Mouse (Mus musculus) embryo, embryonic 9.5 days (tissue): ENCODE results near the gene Scarb1.

Experiments
- DNase-seq: peaks from one replicate; pipeline ENCODE4 v3.0.0-alpha.2; 2017; ENCODE audit errors: extremely low spot score

Scarb1 gene

GRCm38 (mm10) chr5:125364851-125365429 is 24.0 kb upstream of the Scarb1 start:
- no peak for DNase-seq

DNA sequence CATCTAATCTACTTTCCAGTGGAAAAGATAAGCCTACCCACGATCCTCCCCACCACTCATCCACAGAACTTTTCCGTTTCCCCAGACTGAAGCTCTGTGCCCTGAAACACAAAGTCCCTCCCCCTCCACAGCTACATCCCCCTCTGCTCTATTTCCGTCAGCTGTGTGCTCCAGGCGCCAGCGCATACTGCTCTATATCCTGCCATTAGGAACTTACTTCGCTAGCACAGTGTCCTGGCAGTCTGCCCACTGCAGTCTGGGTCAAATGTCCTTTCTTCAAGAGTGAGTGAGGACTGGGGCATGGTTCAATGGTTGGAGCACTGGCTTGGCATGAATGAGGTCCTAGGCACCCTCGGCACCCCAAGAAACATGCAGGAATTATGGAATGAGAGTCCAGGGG is 23.0 kb upstream of the Scarb1 start:
- DNase-seq = no peak

DNA sequence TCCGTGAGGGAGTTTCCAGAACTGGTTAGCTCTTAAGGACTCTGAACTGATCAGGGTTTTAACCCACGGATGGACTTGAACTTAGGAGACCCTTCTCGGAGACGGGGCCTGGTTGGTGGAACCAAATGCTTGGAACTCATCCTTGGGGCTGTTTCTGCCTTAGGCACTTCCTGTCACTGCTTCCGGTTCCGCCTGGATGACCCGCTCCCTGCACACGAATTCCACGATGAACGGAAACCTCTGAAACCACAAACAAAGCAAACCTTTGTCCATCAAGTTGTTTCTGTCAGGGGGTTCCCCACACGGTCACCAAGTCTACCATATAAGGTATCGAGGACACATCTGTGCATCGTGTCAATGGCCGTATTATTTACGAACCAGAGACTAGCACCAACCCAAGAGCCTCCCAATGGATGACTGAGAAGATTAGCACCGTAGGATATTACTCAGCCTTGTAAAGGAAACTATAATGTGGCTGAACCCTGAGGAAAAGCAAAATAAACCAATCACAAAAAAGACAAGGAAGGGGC is 20.2 kb upstream of the Scarb1 start:
- no peak for DNase-seq

DNA sequence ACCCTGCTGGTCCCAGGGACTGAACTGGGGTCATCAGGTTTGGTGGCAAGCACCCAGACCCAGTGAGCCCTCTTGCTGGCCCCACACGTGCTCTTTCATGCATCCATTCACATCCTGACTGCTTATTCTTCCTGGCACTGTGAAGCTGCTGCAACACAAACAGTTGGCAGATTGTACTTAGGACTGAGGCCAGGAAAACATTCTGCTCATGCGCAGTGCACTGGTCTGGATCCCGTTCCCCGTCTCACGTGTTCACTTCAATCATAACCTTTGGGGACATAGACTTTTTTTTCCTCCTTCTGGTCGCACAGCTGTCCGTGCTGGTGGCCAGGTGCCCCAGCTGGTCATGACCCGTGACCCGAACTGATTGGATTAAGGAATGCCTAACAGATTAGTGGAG is 19.7 kb upstream of the Scarb1 start:
- no peak for DNase-seq

GRCm38 (mm10) chr5:125358270-125358608 is 17.3 kb upstream of the Scarb1 start:
- DNase-seq = no peak

DNA sequence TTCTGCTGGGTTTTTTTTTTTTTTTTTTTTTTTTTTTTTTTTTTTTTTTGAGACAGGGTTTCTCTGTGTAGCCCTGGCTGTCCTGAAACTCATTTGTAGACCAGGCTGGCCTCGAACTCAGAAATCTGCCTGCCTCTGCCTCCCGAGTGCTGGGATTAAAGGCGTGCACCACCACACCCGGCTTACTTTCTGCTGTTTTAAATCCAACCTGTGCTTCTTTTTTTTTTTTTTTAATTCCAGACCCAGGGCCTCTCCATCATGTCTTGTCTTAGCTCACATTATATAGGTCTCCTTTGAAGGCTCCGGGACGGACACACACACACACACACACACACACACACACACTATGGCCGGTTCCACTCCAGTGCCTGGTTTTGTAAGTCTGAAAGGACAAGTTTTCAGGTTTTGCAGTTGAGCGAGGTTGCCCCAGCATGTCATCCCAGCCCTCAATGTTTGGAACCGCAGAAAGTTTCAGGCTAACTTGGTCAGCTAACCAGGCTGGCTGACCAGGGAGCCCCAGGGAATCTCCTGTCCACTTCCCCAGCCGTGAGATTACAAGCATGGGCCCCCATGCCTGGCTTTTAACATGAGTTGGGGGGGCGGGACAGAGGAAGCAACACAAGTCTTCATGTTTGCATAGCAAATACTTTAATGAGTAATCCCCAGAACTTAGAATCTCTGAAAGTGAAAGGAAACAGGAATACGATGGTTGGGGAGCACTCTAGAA is 16.8 kb upstream of the Scarb1 start:
- DNase-seq = no peak

- no peak for DNase-seq
These were observed 14.8 kb upstream of the Scarb1 start for GRCm38 (mm10) chr5:125355650-125356049.

- DNase-seq = no peak
These were observed 14.1 kb upstream of the Scarb1 start for GRCm38 (mm10) chr5:125354885-125355492.

GRCm38 (mm10) chr5:125352781-125353294 is 11.9 kb upstream of the Scarb1 start:
- DNase-seq = no peak

DNA sequence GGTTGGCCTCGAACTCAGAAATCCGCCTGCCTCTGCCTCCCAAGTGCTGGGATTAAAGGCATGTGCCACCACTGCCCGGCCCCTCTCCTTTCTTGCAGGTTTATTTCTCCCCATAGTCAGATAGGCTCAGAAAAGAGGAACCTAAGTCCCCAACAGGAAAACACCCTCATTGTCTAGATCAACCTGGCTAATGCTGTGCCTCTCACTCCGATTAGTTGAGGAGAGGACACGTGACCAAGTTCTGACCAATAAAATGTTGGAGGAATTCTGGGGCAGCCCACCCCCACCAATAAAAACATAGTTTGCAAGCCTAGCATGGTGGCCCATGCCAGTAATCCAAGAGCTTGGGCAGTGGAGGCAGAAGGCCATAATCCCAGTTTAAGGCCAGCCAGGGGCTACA is 11.0 kb upstream of the Scarb1 start:
- DNase-seq = no peak

- no peak for DNase-seq
These were observed 10.2 kb upstream of the Scarb1 start for GRCm38 (mm10) chr5:125351057-125351456.

- DNase-seq = no peak
These were observed 8.5 kb upstream of the Scarb1 start for GRCm38 (mm10) chr5:125349391-125349790.

DNA sequence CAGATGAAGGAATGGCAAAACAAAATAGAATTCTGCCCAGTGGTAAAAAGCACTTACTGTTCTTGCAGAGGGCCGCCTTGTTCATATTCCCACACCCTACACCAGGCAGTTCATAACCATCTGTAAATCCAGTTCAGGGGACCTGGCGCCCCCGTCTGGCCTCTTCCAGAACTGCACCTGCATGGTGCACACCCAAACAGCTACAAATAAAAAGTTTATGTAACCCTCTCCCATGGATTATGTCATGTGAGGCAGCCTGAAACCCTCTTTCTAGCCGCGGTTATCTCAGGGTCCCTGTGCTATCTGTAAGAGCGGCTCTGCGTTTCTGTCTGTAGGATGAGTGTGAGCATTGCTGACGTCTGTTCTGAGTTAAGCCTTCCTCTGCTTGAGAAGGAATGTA is 7.6 kb upstream of the Scarb1 start:
- peak; percentile 45 for DNase-seq

DNA sequence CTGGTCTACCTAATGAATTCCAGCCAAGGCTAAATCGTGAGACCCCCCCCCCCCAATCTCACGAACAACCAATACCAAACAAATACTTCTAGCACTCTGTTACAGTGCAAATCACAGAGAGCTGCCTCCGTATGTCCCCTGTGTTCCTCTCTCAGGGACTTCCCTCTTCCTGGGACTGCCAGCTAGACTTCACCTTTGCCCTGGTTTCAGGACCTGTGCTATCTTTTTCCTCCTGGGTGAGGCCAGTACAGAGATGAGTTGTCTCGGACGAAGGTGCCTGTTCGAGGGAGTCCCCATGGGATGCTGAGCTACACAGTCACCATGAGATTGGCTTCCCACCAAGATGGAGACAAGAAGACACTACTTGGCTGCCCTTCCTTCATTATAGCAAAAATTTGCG is 7.2 kb upstream of the Scarb1 start:
- no peak for DNase-seq

GRCm38 (mm10) chr5:125344296-125344695 is 3.4 kb upstream of the Scarb1 start:
- DNase-seq = no peak

DNA sequence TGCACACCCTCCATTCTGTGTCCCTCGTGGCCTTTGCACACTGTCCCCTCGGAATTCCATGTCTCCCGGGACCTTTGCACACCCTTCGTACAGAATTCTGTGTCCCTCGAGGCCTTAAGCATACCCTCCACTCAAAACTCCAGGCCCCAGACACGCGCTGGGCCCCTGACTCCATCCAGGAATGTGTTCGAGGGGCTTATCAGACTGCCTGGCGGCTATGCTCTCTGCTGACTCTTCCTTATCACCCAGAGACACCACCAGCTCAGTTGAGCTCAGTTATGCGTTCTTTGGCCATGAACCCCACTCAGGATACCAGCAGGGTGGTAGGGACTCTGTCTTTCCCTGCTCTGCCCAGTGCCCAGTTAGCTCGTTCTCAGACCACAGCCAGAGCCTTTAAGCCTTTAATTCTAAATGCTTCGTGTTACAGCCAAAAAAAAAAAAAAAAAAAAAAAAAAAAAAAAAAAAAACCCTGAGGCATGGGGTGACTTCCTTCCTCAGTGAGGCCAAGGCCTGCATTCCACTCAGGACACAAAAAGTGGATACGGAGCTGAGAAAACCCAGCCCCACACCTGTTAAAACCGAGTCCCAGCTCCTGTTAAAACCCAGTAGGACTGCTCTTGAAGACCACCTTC is 681 bp upstream of the Scarb1 start:
- no peak for DNase-seq

DNA sequence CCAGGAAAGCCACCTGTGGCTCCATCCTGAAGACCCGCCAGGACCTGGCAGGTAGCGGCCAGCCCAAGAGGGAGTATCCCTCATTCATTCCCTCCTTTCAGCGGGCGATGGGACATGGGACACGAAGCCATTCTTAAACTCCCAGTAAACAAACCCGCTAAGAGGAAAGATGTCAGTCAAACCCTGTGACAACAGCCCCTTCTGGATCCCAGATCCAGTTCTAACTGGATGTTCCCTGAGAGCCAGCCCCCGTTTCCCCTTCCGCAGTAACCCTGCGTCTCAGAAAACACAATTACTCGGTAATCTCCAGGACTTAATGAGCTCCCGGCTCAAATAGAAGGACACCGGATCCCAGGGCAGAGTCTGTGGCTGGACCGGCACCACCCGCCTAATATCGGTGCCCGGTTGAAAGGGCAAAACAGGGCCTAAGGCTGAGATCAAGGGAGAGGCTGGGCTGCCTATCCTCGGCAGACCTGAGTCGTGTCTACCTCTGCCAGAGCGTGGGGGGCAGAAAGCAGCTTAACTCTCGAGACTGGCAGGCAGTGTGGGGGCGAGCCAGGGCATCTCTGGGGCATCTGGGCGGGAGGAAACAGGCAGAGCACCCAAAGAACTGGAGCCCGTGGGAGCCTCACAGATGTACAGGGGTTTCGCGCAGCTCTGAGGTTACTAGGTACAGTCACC is 903 bp downstream of the Scarb1 start:
- DNase-seq = peak; percentile 38

GRCm38 (mm10) chr5:125339108-125339751 is 1.7 kb downstream of the Scarb1 start:
- DNase-seq = peak; percentile 61

GRCm38 (mm10) chr5:125337526-125337925 is 3.4 kb downstream of the Scarb1 start:
- DNase-seq = no peak

GRCm38 (mm10) chr5:125337012-125337411 is 3.9 kb downstream of the Scarb1 start:
- DNase-seq = no peak

DNA sequence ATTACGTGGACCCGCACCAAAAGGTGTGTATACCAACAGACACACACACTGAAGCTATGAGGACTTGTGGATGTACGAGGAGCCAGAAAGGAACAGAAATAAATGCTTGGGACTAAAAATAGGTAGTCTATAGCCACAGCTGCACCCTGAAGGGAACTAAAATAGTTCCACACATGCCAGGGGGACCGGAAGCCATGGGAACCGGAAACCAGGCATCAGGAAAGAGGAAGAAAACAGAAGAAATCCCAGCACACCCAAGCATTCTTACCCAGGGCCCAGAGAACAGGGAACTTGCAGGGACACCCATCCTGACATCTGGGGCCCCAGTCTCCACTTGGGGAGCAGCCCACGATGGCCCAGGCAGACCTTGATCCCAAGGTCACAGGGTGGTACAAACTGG is 7.9 kb downstream of the Scarb1 start:
- DNase-seq = no peak
